Mouse (Mus musculus) erythroblast, adult 5-6 weeks (primary cell): Measurements from ENCODE around the gene Numbl. TPM values are rescaled to one million over a fixed set of nuclear protein-coding genes. Genes with fewer than 3 reads are reported as not detected.

Experiments
- ATAC-seq: replicated peaks from 2 replicates; pipeline ENCODE4 v1.8.0; 2016; ENCODE audit warnings: moderate number of reproducible peaks, mild to moderate bottlenecking, moderate TSS enrichment, inconsistent platforms; ENCODE audit not compliant: poor library complexity, low FRiP score, severe bottlenecking
- total RNA-seq, 2 experiments: library from RNA; stranded (forward) in 1 of 2; stranded (reverse) in 1 of 2; fragments of 150-400 nt in 1 of 2; fragments of 200-764, 138-1000 nt in 1 of 2; gene quantifications; 2 replicates each; pipeline versions ENCODE4 v1.2.3 to v1.2.4; 2015 to 2017; ENCODE audit warnings: low replicate concordance in 2 of 2

Numbl gene
- total RNA-seq, 2 experiments from 2014 or later = 0.17 to 0.58 TPM

DNA sequence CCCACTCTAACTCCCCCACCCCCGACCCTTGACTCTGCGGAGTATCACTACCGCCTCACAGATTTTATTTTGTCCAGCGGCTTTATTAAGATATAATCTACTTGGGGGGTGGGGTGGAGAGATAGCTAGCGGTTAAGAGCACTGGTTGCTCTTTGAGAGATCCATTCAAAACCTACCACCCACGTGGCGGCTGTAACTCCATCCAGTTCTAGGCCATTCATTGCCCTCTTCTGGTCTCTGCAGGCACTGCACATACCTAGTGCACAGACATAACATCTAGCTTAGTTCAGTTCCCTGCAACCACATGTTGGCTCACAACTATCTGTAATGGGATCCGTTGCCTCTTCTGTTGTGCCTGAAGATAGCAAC is 27.4 kb downstream of the Numbl start:
- ATAC-seq = 0 out of 2 replicates have a peak, but pooled peaks have one; percentile 60

DNA sequence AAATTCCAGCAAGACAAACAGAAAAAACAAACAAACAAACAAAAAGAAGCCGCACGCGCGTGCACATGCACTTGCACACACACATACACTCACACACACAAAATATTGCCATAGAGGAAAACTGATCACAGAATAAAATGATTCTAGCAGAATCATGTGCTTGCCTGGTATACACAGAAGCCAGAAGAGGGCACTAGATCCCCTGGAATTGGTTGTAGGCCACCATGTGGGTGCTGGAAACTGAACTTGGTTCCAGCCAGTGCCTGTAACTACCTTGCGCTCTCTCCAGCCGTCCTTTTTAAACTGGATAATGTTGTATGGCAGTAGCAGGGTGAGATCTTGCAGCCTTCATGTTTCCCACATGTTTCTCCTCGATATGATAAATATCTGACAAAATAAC is 30.5 kb downstream of the Numbl start:
- ATAC-seq = no peak

DNA sequence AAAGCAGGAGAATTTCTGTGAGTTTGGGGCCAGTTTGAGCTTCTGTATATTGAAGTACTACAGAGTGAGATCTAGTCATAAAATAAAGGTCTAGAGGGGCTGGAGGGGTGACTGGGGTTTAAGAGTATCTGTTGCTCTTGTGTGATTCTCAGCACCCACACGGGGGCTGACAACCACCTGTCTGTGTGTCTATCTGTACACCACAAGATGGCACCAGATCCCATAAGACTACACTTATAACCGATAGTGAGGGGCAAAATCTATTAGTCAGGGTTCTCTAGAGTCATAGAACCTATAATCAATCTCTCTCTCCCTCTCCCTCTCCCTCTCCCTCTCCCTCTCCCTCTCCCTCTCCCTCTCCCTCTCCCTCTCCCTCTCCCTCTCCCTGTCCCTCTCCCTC is 32.3 kb downstream of the Numbl start:
- no peak for ATAC-seq

DNA sequence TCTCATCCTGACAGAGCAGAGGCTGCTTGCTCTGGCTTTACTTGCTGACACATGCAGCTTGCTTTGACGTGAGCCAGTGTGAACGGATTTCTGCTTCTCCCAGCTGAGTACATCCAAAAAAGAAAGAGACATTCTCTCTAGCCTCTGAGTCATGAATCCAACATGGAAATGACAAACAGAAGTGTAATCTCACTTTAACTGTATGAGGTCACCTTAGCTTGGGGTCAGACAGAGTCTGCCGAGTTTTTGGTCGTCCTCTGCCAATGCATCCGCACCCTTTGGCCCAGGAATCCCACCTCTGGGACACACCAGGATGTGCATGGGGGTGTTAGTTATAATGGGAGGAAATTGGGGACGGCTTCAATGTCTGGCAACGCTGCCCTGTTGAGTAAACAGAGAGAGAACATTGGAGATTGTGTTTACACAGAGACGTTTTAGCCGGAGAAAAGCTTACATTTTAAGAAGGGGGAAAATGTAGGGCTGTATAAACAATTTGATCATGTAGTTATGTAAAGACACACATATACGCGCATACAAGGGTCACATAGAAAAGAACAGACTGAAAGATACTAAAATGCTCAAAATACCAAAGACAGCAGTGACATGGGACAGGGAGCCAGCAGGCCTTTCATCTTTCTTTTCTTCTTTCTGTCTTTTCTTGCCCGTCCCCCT is 33.7 kb downstream of the Numbl start:
- ATAC-seq = no peak

DNA sequence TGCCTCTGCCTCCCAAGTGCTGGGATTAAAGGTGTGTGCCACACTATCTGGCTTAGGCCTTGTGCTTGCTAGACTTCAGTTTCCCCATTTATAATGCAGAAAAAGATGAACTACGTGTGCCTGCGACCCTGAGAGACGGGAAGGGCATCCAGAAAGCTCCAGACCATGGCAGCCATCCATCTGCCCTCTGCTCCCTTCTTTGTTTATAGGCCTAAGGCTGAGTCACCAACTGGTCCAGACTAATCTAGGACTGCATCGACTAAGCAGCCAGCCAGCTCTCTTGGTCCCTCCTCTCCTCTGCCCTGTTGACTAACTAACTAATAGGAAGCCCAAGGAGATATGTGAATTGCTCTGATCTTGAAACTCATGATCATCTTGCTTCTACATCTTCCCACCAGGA is 37.7 kb downstream of the Numbl start:
- ATAC-seq = no peak

DNA sequence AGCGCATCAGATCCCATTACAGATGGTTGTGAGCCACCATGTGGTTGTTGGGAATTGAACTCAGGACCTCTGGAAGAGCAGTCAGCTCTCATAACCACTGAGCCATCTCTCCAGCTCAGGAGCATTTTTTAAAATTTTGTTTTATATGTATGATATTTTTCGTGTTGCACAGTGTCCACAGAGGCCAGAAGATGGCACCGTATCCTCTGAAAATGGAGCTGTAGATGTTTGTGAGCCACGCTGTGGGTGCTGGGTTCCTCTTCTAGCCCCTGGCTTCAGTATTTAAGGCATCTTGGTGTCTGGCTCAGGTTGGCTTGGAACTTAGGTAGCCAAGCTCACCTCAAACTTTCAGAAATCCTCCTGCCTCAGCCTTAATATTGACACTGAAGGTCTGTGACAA is 38.3 kb downstream of the Numbl start:
- no peak for ATAC-seq

DNA sequence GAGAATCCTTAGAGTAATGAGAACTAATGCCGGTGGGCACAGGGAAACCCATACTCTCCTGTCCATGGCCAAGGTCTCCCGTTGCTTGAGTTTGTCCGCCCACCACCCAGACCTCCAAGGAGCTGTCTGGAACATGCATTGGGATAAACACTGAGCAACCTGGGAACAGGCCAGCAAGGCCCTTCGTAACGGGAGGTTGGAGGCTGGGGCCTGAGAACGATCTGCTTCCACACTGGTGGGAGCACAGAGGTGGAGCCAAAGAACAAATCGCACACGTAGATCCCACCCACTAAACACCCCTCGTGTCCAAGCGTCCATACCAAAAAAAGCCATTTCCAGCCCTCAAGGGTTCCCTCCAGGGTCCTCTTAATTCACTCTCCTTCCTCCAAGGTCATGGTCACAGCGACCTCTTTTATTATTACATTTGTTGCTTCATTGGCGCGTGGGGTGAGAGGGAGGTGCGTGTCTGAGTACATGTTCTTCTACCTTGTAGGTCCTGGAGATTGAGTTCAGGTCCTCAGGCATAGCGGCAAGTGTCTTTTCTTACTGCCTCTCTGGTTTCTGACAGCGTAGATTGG is 39.9 kb downstream of the Numbl start:
- ATAC-seq = no peak

DNA sequence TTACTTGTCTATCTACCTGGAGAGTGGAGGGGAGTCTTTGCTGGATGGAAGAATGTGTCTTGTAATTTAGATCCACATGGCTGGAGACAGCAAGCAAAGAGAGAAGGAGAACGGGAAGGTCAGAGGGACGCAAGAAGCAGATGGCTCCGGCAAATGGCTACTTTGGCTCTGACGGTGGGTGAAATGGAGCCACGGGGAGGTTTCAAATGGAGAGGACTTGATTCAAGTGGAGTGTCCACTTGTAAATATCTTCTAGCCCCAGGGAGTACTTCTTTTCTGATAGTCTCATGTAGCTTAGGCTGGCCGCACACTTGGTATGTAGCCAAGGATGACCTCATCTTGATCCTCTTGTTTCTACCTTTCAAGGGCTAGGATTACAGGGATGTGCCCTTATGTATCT is 40.6 kb downstream of the Numbl start:
- ATAC-seq = no peak

DNA sequence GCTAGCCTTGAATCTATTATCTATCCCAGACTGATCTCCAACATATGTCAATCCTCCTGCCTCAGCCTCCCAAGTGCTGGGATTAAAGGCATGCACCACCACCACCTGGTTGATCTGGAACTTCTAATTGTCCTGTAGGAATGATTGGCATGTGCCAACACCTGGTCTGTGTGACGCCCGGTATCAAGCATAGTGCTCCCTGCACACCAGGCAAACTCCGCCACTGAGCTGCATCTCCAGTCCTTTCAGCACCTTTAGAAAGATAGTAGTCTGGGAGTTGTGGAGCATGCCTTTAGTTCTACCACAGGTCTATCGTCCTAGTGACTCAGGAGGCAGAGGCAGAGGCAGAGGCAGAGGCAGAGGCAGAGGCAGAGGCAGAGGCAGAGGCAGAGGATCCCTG is 42.1 kb downstream of the Numbl start:
- ATAC-seq = no peak

DNA sequence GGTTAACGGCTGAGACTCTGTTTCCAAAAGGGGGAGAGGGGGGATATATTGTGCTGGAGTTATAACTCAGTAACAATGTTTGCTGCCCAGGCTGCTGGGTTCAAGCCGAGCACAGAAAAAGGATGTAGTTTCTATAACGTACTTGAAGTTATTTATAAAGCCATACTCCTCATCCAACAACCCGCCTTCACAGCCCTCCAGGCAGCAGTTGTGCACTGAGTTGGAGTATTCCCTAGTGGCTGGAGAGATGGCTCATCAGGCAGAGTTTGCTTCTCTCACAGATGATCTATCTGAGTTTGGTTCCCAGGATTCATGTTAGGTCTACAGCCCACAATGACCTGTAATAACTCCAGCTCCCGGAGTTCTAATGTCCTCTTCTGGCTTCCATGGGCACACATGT is 42.6 kb downstream of the Numbl start:
- ATAC-seq = no peak

DNA sequence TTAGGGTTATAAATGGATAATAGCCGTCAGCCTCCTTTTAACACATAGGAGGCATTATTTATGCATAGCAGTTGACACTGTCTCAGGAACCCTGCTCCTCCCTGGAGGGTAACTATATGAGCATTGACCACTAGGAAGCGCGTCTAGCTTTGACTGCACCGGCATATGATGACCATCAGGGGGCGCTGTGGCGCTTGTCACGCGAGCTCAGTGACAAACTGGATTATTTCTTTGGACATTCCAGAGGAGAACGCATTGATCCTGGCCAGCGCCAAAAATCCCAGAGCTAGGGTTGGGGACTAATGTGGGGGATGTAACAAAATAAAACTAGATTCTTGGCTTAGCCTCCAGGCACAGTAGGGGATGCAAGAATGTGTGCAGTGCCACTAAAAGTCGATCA is 43.9 kb downstream of the Numbl start:
- ATAC-seq = peak; percentile 68

DNA sequence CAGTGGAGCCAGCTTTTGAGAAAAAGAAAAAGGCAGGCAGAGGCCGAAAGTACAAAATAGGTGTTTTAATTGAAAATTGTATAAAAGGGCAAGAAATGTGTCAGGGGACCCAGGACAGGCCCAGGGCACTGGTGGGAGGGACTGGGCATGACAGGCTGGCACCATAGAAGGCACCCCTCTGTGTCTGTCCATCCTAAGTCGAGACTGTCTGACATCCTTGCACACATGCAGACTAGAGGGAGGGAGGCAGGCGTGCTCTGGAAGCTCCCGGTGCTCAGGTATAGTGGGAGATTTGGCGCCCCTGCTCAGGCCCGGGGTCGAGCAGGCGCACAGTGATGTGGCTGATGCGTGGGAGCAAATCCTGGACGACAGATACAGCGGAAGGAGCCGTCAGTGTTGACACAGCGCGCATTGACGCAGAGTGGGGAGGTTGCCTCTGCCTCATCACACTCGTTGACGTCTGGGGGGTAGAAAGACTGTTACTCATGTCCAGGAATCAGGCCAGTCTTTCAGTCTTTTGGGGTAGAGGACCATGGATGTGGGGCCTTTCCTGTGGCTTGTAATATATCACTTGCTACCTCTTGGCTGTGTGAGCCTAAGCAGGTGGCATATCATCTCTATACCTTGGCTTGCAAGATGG is 47.0 kb downstream of the Numbl start:
- no peak for ATAC-seq

DNA sequence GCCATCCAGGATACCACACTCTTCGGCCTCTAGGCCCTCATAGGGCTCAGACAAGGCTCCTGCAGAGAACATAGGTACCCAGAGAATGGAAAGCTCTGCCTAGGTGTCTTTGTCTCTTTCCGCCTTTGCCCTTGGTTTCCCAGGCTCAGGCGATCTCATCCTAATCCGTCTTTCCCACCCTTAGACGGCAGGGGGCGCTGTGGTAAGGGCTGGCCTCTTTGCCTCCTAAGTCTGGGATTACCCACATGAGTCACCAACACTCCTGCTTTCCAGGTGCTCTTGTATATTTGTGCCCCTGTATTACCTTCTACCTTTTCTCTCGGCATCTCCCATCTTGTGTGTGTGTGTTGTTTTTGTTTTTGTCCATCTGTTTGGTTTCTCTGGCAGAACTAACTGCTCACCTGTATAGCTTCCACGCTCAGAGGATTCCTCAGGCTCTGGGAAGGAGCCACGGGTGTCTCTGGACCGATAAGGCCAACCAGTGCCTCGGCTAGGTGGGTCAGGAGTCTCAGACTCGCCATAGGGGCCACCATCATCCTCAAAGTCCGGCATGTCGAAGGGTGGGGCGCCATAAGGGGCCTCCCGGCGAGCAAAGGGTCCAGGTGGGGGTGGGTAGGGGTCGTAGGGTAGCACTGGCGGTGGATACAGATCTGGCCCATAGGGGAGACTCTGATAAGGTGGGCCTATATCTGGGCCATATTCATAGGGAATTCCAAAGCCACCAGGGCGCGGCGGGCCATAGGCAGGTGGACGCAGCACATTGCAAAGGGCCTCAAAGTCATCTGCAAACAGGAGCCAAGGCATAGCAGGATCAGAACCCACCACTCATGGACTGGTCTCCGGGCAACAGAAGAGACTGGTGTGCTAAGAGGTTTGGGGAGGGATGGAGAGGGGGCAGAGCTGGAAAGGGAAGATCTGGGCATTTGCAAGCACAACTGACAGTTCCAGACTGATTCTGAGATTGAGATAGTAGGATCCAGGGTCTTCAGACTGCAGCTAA is 48.2 kb downstream of the Numbl start:
- peak; percentile 29; the same call in 1 of the 2 replicates for ATAC-seq

DNA sequence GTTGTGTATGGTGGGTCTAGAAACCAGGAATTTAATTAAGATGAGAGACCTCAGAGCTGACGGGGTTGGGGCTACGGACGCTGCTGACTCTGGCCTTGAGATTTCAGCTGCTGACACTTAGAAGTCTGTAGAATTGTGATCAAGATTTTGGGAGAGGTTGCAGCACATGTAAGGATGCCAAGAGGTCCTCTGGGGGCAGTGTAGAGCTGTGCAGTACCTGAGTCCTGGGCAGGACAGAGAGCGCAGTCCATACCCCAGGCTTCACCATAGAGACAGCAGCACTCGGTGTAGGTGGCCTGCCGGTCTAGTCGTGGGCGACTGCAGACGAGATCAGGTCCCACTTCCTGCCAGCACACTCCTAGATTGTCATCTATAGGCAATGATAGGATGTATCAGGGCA is 49.3 kb downstream of the Numbl start:
- ATAC-seq = no peak

DNA sequence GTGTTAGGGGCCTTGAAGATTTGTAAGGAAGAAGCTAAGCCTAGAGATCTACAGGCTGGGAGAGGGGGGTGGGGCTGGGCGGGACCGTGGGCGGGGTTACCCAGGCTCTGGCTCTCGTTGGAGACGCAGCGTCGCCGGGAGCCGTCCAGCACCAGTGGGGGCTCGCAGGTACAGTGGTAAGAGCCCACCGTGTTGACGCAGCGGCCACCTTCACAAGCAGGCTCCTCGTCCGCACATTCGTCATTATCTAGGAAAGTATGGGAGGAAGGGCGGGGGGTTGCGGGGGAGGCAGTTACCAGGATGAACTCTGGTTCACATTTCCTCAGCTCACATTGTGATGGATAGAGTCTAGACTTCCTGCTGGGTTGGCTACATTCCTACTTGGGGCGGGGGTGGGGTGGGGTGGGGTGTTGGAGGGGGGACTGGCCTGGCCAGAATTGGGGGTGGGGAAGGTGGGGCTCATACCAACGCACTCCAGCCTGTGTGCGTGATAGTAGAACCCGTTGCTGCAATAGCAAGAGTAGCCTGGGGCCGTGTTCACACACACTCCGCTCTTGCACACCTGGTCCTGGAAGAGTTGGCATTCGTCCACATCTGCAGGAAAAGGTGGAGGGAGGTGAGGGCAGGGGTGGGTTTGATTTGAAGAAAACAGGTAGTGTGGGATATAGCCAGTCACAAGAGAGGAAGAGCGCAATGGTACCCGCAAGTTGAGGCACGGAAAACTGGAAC is 50.8 kb downstream of the Numbl start:
- ATAC-seq = no peak

DNA sequence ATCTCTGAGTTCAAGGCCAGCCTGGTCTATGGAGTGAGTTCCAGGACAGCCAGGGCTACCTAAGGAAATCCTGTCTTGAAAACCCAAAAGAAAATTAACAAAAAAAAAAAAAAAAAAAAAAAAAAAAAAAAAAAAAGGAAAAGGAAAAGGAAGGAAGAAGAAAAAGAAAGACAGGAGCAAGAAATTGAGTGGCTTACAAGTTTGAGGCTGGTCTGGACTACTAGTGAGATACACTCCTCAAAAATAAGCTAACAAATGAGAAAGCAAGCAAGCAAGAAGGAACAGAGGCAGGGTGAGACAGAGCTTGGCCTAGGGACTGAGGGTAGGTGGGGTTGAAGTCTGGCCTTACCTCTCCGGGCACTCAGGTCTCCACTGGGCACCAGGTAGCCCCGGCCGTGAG is 51.6 kb downstream of the Numbl start:
- no peak for ATAC-seq

DNA sequence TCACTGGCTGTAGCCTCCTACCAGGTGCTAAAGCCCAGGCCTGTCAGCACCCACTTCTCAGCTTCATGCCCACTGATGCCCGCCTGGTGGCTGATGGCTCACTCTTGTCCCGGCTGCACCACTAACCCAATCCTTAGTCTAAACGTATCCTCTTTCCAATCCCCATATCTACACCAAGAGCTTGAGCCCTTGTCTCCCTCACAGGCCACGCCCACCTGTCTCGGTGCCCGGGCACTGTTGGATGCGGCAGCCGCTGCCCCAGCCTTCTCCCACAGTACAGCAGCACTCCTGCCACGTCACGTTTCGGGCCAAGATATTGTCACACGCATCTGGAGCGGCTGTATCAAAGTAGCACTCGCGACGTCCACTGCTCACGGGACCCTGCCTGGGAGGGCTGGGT is 52.1 kb downstream of the Numbl start:
- 0 out of 2 replicates have a peak, but pooled peaks have one; percentile 21 for ATAC-seq

DNA sequence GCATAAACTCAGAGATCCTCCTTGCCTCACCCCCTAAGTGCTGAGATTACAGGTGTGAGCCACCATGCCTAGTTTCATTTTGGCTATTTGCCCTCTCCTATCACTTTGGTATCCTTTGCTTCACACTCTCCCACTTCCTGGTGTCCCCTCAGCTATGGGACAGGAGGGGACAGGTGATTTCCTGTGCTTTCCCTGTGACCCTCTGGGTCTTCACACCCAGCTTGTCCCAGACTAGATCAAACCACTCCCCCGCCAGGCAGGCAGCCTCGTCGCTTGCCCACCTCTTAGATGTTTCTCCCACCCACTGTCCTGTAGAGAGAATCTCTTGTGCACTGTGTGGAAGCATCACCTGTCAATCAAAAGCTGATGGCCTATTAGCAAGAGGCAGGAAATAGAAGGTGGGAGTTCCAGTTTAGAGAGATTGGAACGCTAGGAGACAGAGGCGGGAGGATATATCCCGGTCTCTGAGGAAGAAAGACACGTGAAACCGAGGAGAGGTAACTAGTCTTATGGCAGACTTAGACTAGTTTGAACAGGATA is 52.8 kb downstream of the Numbl start:
- ATAC-seq = no peak

DNA sequence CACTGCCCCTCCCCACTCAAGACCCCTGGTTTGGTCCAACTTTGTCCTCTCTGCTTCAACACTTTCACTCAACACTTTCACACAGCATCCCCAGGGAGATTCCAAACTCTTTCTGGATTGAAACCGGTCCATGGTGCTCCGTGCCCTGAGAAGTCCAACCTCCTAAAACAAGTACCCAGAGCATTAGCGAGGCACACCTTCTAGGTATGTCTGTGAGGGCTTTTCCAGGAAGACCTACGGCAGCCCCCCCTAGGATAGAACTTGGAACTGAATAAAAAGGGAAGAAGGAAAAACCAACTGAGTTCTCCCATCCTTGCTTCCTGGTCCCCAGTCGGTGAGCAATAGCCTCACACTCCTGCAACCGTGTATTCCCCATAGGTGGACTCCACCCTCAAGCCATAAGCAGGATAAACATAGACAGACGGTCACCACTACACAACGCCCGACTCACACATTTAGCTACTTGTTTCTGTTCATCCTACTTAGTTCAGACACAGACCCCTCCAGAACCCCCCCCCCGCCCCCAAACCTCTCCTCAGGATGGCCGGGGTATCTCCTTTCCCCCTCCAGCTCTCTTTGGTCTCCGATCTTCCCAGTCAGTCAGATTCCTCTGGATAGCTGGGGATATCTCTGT is 53.5 kb downstream of the Numbl start:
- ATAC-seq = no peak
